Mouse (Mus musculus): ENCODE data around the gene Apobr.
A peak's percentile ranks its signal among the peaks of the same experiment; 100 is the strongest.

The Apobr gene

DNA sequence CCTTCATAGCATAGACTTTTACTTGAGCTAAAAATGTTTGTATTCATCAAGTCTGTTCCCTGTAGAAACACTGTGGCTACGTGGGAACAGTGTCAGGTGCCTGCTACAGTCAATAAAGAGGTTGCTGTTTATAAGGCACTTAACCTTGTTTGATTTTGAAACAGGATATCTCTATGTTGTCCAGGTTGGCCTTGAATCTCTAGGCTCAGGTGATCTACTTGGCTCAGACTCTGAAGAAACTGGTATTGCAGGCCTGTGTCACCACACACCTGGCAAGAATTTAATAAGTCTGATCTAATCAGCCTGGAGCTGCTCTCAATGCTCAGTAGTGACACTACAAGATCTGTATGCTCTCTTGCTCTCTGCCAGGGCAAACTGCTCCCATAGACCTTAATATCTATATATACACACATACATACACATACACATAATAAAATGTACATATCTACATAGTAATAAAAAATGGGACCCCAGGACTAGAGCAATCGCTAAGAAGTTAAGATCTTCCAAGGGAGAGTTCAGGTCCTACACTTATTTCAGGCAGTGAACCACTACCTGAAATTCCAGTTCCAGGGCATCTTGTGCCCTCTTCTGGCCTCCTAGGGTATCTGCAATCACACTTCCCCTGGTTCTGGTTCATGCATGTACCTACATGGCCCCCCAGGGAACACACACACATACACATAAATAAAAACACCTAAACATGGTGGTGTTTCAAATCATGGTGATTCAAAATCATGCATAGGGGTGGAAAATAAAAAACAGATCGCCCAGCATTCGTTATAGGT, 52.2 kb downstream of the Apobr start:
- DNase-seq (ENCODE audit: low read depth in 2 of 2, low spot score in 2 of 2), result peak; percentile 23 to 52

All from CD8-positive naive resting alpha-beta T cell, adult 2 months (primary cell).